Mouse (Mus musculus): Measurements from ENCODE around the gene Opalin. TPM values are rescaled to one million over a fixed set of nuclear protein-coding genes. Genes with fewer than 3 reads are reported as not detected.

Opalin gene
- total and polyA plus RNA-seq, 3 experiments: 0.27 TPM; not detected in 2

GRCm38 (mm10) chr19:41113911-41114531 lies 37.1 kb upstream of the Opalin start:
- DNase-seq (ENCODE audit: low spot score) (no peak), ATAC-seq (ENCODE audit: extremely low read depth, insufficient number of reproducible peaks, low FRiP score, poor library complexity, severe bottlenecking) (no peak)
- Histone ChIP-seq H3K9me3 (replicated peaks) (no peaks in the 10 kb centered on the region), H3K27me3 (ENCODE audit: insufficient read depth, low read length) (no peaks in the 10 kb centered on the region), H3K4me1 (ENCODE audit: insufficient read depth, low read depth, low read length) (no peaks in the 10 kb centered on the region), H3K4me3 (ENCODE audit: low read depth, low read length) (no peak overlapping the region), H3K36me3 (replicated peaks) (no peaks in the 10 kb centered on the region)
- no peak for TF ChIP-seq GATA1 (IDR thresholded peaks at IDR 0.05; ENCODE audit: borderline replicate concordance, low read length)

DNA sequence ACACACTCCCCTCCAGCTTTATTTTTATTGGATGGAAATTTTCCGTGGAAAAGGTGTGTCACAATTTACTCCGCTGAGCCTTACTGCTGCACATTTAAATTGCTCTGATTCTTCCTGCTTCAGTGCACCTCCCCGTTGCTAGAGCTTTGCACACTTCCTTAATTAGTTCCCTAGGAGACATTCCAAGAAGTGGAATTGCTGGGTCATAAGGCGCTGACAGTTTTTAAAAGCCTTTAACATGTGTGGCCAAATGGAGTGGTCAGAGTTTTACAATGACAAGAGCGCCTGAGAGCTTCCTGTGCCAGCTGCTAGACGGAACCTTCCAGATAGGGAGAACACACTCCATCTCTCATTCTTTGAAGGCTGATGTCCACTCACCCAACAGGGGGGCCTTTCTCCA lies 35.7 kb upstream of the Opalin start:
- ATAC-seq (ENCODE audit: extremely low read depth, insufficient number of reproducible peaks, low FRiP score, poor library complexity, severe bottlenecking): no peak
- Histone ChIP-seq H3K36me3 (replicated peaks) (no peaks in the 10 kb centered on the region), H3K4me1 (ENCODE audit: insufficient read depth, low read depth, low read length) (no peaks in the 10 kb centered on the region), H3K4me3 (ENCODE audit: low read depth, low read length) (no peak overlapping the region), H3K27me3 (ENCODE audit: insufficient read depth, low read length) (no peaks in the 10 kb centered on the region), H3K9me3 (replicated peaks) (no peaks in the 10 kb centered on the region)
- no peak for TF ChIP-seq CTCF (IDR thresholded peaks at IDR 0.05; ENCODE audit: low read depth, low read length)
- no peak for TF ChIP-seq GATA1 (IDR thresholded peaks at IDR 0.05; ENCODE audit: borderline replicate concordance, low read length)
- TF ChIP-seq POLR2AphosphoS5 (IDR thresholded peaks at IDR 0.05; ENCODE audit: insufficient replicate concordance, low read depth, low read length): no peak
- TF ChIP-seq GATA2 (IDR thresholded peaks at IDR 0.05; ENCODE audit: borderline replicate concordance, low read depth, low read length): no peak
- no peak for TF ChIP-seq TAL1 (conservative IDR thresholded peaks at IDR 0.05; ENCODE audit: low read depth, low read length)
- DNase-seq (ENCODE audit: low spot score): no peak

- ATAC-seq (ENCODE audit: extremely low read depth, insufficient number of reproducible peaks, low FRiP score, poor library complexity, severe bottlenecking): no peak
- Histone ChIP-seq H3K27me3 (ENCODE audit: insufficient read depth, low read length) (no peaks in the 10 kb centered on the region), H3K4me1 (ENCODE audit: insufficient read depth, low read depth, low read length) (no peaks in the 10 kb centered on the region), H3K9me3 (replicated peaks) (no peaks in the 10 kb centered on the region), H3K36me3 (replicated peaks) (no peaks in the 10 kb centered on the region), H3K4me3 (ENCODE audit: low read depth, low read length) (no peak overlapping the region)
- DNase-seq (ENCODE audit: low spot score): no peak
- TF ChIP-seq CTCF (IDR thresholded peaks at IDR 0.05; ENCODE audit: low read depth, low read length) (no peak), TAL1 (conservative IDR thresholded peaks at IDR 0.05; ENCODE audit: low read depth, low read length) (no peak), POLR2AphosphoS5 (IDR thresholded peaks at IDR 0.05; ENCODE audit: insufficient replicate concordance, low read depth, low read length) (no peak), GATA1 (IDR thresholded peaks at IDR 0.05; ENCODE audit: borderline replicate concordance, low read length) (no peak), GATA2 (IDR thresholded peaks at IDR 0.05; ENCODE audit: borderline replicate concordance, low read depth, low read length) (no peak)
These were observed 33.1 kb upstream of the Opalin start for GRCm38 (mm10) chr19:41109991-41110390.

DNA sequence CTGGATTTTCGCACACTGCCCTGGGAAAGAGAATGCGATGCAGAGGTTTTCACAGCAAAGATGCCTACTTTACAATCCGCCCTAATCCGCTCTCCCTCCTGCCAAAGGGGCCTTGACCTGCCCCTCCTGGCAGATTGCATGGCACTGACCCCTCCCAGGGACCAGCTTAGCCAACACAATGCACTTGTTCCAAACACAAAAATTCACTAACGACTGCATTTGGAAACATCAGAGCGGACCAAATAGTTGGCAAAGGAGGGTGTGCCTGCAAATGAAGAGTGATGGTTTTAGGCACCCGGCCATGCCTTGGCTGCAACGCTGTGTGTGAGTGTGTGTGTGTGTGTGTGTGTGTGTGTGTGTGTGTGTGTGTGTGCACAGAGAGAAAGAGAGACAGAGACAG lies 32.6 kb upstream of the Opalin start:
- H3K4me3 ChIP-seq (ENCODE audit: low read depth, low read length): no peak overlapping the region
- no peak for DNase-seq (ENCODE audit: low spot score)
- no peak for ATAC-seq (ENCODE audit: extremely low read depth, insufficient number of reproducible peaks, low FRiP score, poor library complexity, severe bottlenecking)
- no peaks in the 10 kb centered on the region for H3K27me3 ChIP-seq (ENCODE audit: insufficient read depth, low read length)
- no peaks in the 10 kb centered on the region for H3K36me3 ChIP-seq (replicated peaks)
- no peaks in the 10 kb centered on the region for H3K9me3 ChIP-seq (replicated peaks)
- no peaks in the 10 kb centered on the region for H3K4me1 ChIP-seq (ENCODE audit: insufficient read depth, low read depth, low read length)
- TF ChIP-seq TAL1 (conservative IDR thresholded peaks at IDR 0.05; ENCODE audit: low read depth, low read length): no peak
- no peak for TF ChIP-seq POLR2AphosphoS5 (IDR thresholded peaks at IDR 0.05; ENCODE audit: insufficient replicate concordance, low read depth, low read length)
- no peak for TF ChIP-seq CTCF (IDR thresholded peaks at IDR 0.05; ENCODE audit: low read depth, low read length)
- no peak for TF ChIP-seq GATA2 (IDR thresholded peaks at IDR 0.05; ENCODE audit: borderline replicate concordance, low read depth, low read length)
- no peak for TF ChIP-seq GATA1 (IDR thresholded peaks at IDR 0.05; ENCODE audit: borderline replicate concordance, low read length)

DNA sequence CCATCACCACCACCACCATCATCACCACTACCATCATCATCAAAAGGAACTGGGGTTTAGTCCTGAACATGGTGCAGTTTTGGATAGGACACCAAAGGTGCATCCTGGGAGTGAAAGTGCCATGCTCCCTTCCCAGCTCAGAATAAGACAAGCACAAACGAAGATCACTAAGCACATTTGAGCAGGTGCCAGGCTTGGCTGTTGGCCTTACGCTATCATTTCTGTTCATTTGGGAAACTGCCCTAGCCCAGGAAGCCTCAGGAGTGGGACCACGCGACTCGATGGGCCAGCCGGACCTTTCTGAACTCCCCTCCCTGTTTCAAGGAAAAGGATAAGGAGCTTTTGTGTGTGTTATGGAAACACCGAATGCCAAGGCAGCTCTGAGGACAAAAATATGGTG lies 31.8 kb upstream of the Opalin start:
- Histone ChIP-seq H3K36me3 (replicated peaks) (no peaks in the 10 kb centered on the region), H3K9me3 (replicated peaks) (no peaks in the 10 kb centered on the region), H3K4me3 (ENCODE audit: low read depth, low read length) (no peak overlapping the region), H3K27me3 (ENCODE audit: insufficient read depth, low read length) (no peaks in the 10 kb centered on the region), H3K4me1 (ENCODE audit: insufficient read depth, low read depth, low read length) (no peaks in the 10 kb centered on the region)
- DNase-seq (ENCODE audit: low spot score) (no peak), ATAC-seq (ENCODE audit: extremely low read depth, insufficient number of reproducible peaks, low FRiP score, poor library complexity, severe bottlenecking) (no peak)
- TF ChIP-seq POLR2AphosphoS5 (IDR thresholded peaks at IDR 0.05; ENCODE audit: insufficient replicate concordance, low read depth, low read length) (no peak), CTCF (IDR thresholded peaks at IDR 0.05; ENCODE audit: low read depth, low read length) (no peak), TAL1 (conservative IDR thresholded peaks at IDR 0.05; ENCODE audit: low read depth, low read length) (no peak), GATA1 (IDR thresholded peaks at IDR 0.05; ENCODE audit: borderline replicate concordance, low read length) (no peak), GATA2 (IDR thresholded peaks at IDR 0.05; ENCODE audit: borderline replicate concordance, low read depth, low read length) (no peak)

DNA sequence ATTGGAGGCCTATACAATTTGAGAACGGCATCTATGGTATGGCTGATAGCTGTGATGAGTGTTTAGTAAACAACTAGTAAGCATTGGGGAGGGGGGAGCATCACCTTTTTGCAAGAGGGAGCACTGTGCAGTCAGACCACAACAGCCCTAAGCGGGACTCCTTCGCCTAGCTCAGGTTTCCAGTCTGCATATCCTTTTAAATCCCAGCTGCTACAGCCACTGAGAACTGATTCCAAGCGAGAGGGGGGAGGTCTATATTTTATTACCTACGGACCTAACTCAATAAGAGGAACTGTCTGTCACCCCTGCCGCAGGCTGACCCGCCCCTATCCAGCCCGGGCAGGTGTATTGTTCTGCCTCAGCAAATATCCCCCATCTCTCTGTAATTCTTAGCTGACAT lies 30.6 kb upstream of the Opalin start:
- H3K36me3 ChIP-seq (replicated peaks): no peaks in the 10 kb centered on the region
- ATAC-seq (ENCODE audit: extremely low read depth, insufficient number of reproducible peaks, low FRiP score, poor library complexity, severe bottlenecking): no peak
- H3K9me3 ChIP-seq (replicated peaks): no peaks in the 10 kb centered on the region
- no peak for TF ChIP-seq CTCF (IDR thresholded peaks at IDR 0.05; ENCODE audit: low read depth, low read length)
- TF ChIP-seq GATA2 (IDR thresholded peaks at IDR 0.05; ENCODE audit: borderline replicate concordance, low read depth, low read length): no peak
- TF ChIP-seq TAL1 (conservative IDR thresholded peaks at IDR 0.05; ENCODE audit: low read depth, low read length): no peak
- no peak for TF ChIP-seq GATA1 (IDR thresholded peaks at IDR 0.05; ENCODE audit: borderline replicate concordance, low read length)
- TF ChIP-seq POLR2AphosphoS5 (IDR thresholded peaks at IDR 0.05; ENCODE audit: insufficient replicate concordance, low read depth, low read length): no peak
- no peak overlapping the region for H3K4me3 ChIP-seq (ENCODE audit: low read depth, low read length)
- DNase-seq (ENCODE audit: low spot score): no peak
- no peaks in the 10 kb centered on the region for H3K27me3 ChIP-seq (ENCODE audit: insufficient read depth, low read length)
- no peaks in the 10 kb centered on the region for H3K4me1 ChIP-seq (ENCODE audit: insufficient read depth, low read depth, low read length)

Data from G1E (cell line).